Mouse (Mus musculus) kidney, embryonic 14.5 days (tissue): Measurements from ENCODE around the gene Ppp1r3c. TPM values are rescaled to one million over a fixed set of nuclear protein-coding genes. Genes with fewer than 3 reads are reported as not detected.

Experiments used
- ATAC-seq: fragments of 200-750 bp; cut with Nextera tagmentation; 2 replicates; pipeline ENCODE4 v1.8.0; 2017; ENCODE audit warnings: moderate number of reproducible peaks, mild to moderate bottlenecking, moderate TSS enrichment, moderate library complexity; ENCODE audit not compliant: low FRiP score, low TSS enrichment
- H3K27ac ChIP-seq: fragments of 300-500 bp; sonication (generic); 2 replicates; pipeline ENCODE4 v1.5.1; 2014; ENCODE audit warnings: low read depth, mild to moderate bottlenecking, low read length, moderate library complexity, mixed read lengths
- H3K27me3 ChIP-seq: fragments of 300-500 bp; sonication (generic); 2 replicates; pipeline ENCODE4 v1.6.1; 2014; ENCODE audit warnings: mild to moderate bottlenecking, low read length; ENCODE audit not compliant: control insufficient read depth, insufficient read depth
- H3K36me3 ChIP-seq: fragments of 300-500 bp; sonication (generic); 2 replicates; pipeline ENCODE4 v1.6.1; 2014; ENCODE audit warnings: low read length, mixed read lengths; ENCODE audit not compliant: control insufficient read depth, insufficient read depth
- H3K4me1 ChIP-seq: fragments of 300-500 bp; sonication (generic); 2 replicates; pipeline ENCODE4 v1.6.1; 2014; ENCODE audit warnings: low read length, mixed read lengths; ENCODE audit not compliant: control insufficient read depth, insufficient read depth
- H3K4me2 ChIP-seq: fragments of 300-500 bp; sonication (generic); replicated peaks from 2 replicates; pipeline ENCODE4 v1.6.1; 2014; ENCODE audit warnings: low read depth, mild to moderate bottlenecking, low read length
- H3K4me3 ChIP-seq: fragments of 300-500 bp; sonication (generic); 2 replicates; pipeline ENCODE4 v1.5.1; 2014; ENCODE audit warnings: mild to moderate bottlenecking, low read length
- H3K9ac ChIP-seq: fragments of 300-500 bp; sonication (generic); 2 replicates; pipeline ENCODE4 v1.6.1; 2014; ENCODE audit warnings: low read depth, mild to moderate bottlenecking, low read length, moderate library complexity
- H3K9me3 ChIP-seq: fragments of 300-500 bp; sonication (generic); 2 replicates; pipeline ENCODE4 v1.6.1; 2016; ENCODE audit warnings: low read length; ENCODE audit not compliant: control insufficient read depth
- WGBS: fragments of 180-500 bp; shearing (Covaris S2); extraction: QIAGEN DNeasy Blood & Tissue Kit; methylation state at CpG from one replicate; pipeline ENCODE4 v1.1.7; 2014; 5-methylcytosine and 5-hydroxymethylcytosine counted together
- polyA plus RNA-seq: library from polyadenylated mRNA; unstranded; fragments of >200 nt; fragmentation: Nextera tagmentation; extraction: Ambion mirVana; gene quantifications from 2 replicates; pipeline ENCODE4 v1.2.1, GENCODE M21; 2014

Ppp1r3c gene
- polyA plus RNA-seq, 1 experiment from 2014 or later = 16.7 TPM

GRCm38 (mm10) chr19:36693530-36693929 is 42.9 kb downstream of the Ppp1r3c start:
- Histone ChIP-seq H3K9me3 (no peaks in the 10 kb centered on the region), H3K36me3 (no peaks in the 10 kb centered on the region), H3K4me2 (no peak overlapping the region), H3K4me1 (peaks cover 24% of the 10 kb centered on the region), H3K27me3 (no peaks in the 10 kb centered on the region), H3K9ac (no peak overlapping the region), H3K4me3 (no peak overlapping the region), H3K27ac (no peak overlapping the region)
- no peak for ATAC-seq
- 76% methylated on average over 2 of the region's 2 CpGs for whole genome bisulfite sequencing

GRCm38 (mm10) chr19:36691941-36692340 is 44.5 kb downstream of the Ppp1r3c start:
- H3K27me3 ChIP-seq = no peaks in the 10 kb centered on the region
- peaks cover 23% of the 10 kb centered on the region for H3K4me1 ChIP-seq
- H3K4me3 ChIP-seq = no peak overlapping the region
- H3K36me3 ChIP-seq = no peaks in the 10 kb centered on the region
- 86% methylated on average over 5 of the region's 5 CpGs for WGBS
- no peak overlapping the region for H3K27ac ChIP-seq
- no peak overlapping the region for H3K9ac ChIP-seq
- no peak for ATAC-seq
- H3K4me2 ChIP-seq = no peak overlapping the region
- no peaks in the 10 kb centered on the region for H3K9me3 ChIP-seq

- ATAC-seq = no peak
- peaks cover 18% of the 10 kb centered on the region for H3K4me1 ChIP-seq
- H3K36me3 ChIP-seq = no peaks in the 10 kb centered on the region
- WGBS = 78% methylated on average over 2 of the region's 2 CpGs
- H3K27ac ChIP-seq = no peak overlapping the region
- H3K4me3 ChIP-seq = no peak overlapping the region
- H3K4me2 ChIP-seq = no peak overlapping the region
- H3K9me3 ChIP-seq = no peaks in the 10 kb centered on the region
- no peaks in the 10 kb centered on the region for H3K27me3 ChIP-seq
- no peak overlapping the region for H3K9ac ChIP-seq
Observed at GRCm38 (mm10) chr19:36691245-36691644, 45.2 kb downstream of the Ppp1r3c start.

DNA sequence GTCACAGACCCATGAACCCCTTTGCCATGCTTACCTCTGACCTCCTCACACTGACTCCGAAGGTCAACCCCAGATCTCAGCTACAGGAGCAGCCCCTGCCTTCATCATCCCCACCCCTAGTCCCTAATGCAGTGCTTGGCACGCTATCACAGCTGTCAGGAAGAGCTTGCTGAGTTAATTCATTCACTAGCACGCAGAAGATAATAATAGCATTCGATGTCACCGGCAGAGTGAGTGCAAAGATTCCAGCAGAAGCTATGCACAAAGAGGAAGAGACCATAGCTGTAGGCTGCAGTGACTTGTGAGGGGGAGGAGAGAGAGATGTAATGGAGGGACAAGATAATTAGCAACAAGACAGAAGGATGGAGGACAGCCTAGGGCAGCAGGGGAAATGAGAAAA is 47.2 kb downstream of the Ppp1r3c start:
- no peak overlapping the region for H3K4me3 ChIP-seq
- H3K27ac ChIP-seq = peak overlapping the region; percentile 80; the same call in 1 of the 2 replicates
- WGBS = 59% methylated on average over 5 of the region's 5 CpGs

GRCm38 (mm10) chr19:36687843-36688637 is 48.4 kb downstream of the Ppp1r3c start:
- Histone ChIP-seq H3K9ac (no peak overlapping the region), H3K4me1 (peaks cover 16% of the 10 kb centered on the region), H3K4me3 (no peak overlapping the region), H3K9me3 (no peaks in the 10 kb centered on the region), H3K36me3 (no peaks in the 10 kb centered on the region), H3K27ac (peak overlapping the region; percentile 80), H3K4me2 (no peak overlapping the region), H3K27me3 (no peaks in the 10 kb centered on the region)
- 54% methylated on average over 8 of the region's 8 CpGs for WGBS
- ATAC-seq = peak; percentile 86

More for the DNA sequence above, 47.2 kb downstream of the Ppp1r3c start:
- Histone ChIP-seq H3K9ac (no peak overlapping the region), H3K4me1 (peaks cover 16% of the 10 kb centered on the region), H3K9me3 (no peaks in the 10 kb centered on the region), H3K27me3 (no peaks in the 10 kb centered on the region), H3K36me3 (no peaks in the 10 kb centered on the region), H3K4me2 (no peak overlapping the region)
- ATAC-seq = no peak; the same call in 1 of the 2 replicates

GRCm38 (mm10) chr19:36687044-36687443 is 49.4 kb downstream of the Ppp1r3c start:
- no peak overlapping the region for H3K9ac ChIP-seq
- ATAC-seq = no peak
- H3K36me3 ChIP-seq = no peaks in the 10 kb centered on the region
- no peaks in the 10 kb centered on the region for H3K27me3 ChIP-seq
- 61% methylated on average over 9 of the region's 9 CpGs for WGBS
- no peaks in the 10 kb centered on the region for H3K9me3 ChIP-seq
- H3K4me3 ChIP-seq = no peak overlapping the region
- no peak overlapping the region for H3K4me2 ChIP-seq
- H3K27ac ChIP-seq = peak overlapping the region; percentile 7; the same call in 1 of the 2 replicates
- peaks cover 16% of the 10 kb centered on the region for H3K4me1 ChIP-seq

- 90% methylated on average over 11 of the region's 11 CpGs for WGBS
Observed at GRCm38 (mm10) chr19:36686016-36686415, 50.4 kb downstream of the Ppp1r3c start.

GRCm38 (mm10) chr19:36682560-36682959 is 53.9 kb downstream of the Ppp1r3c start:
- no peak overlapping the region for H3K4me2 ChIP-seq
- no peak overlapping the region for H3K27ac ChIP-seq
- no peaks in the 10 kb centered on the region for H3K27me3 ChIP-seq
- H3K4me1 ChIP-seq = peaks cover 19% of the 10 kb centered on the region
- H3K4me3 ChIP-seq = no peak overlapping the region
- WGBS = 62% methylated on average over 2 of the region's 2 CpGs
- H3K9me3 ChIP-seq = no peaks in the 10 kb centered on the region
- ATAC-seq = no peak
- no peak overlapping the region for H3K9ac ChIP-seq
- H3K36me3 ChIP-seq = no peaks in the 10 kb centered on the region

More at GRCm38 (mm10) chr19:36686016-36686415, 50.4 kb downstream of the Ppp1r3c start:
- no peak overlapping the region for H3K27ac ChIP-seq
- H3K9me3 ChIP-seq = no peaks in the 10 kb centered on the region
- ATAC-seq = no peak
- H3K4me1 ChIP-seq = peaks cover 16% of the 10 kb centered on the region
- H3K4me3 ChIP-seq = no peak overlapping the region
- no peak overlapping the region for H3K9ac ChIP-seq
- no peak overlapping the region for H3K4me2 ChIP-seq
- H3K36me3 ChIP-seq = no peaks in the 10 kb centered on the region
- no peaks in the 10 kb centered on the region for H3K27me3 ChIP-seq
